Mouse (Mus musculus) left cerebral cortex, adult 2 months (tissue): Measurements from ENCODE around the gene Mfsd14b. TPM values are rescaled to one million over a fixed set of nuclear protein-coding genes. Genes with fewer than 3 reads are reported as not detected.

ENCODE experiments used
- DNase-seq, 2 experiments: peaks; one replicate each; pipeline ENCODE4 v3.0.0; 2021 to 2022; ENCODE audit warnings: low spot score in 2 of 2, mixed read lengths in 1 of 2; ENCODE audit errors: extremely low spot score in 1 of 2
- H3K27ac ChIP-seq: fragments of 200-600 bp; 2 replicates; pipeline ENCODE4 v1.8.1; 2022
- H3K4me3 ChIP-seq: fragments of 200-600 bp; 2 replicates; pipeline ENCODE4 v1.8.1; 2022
- CTCF ChIP-seq: fragments of 200-600 bp; IDR thresholded peaks from 2 replicates; pipeline ENCODE4 v1.8.1; 2022; ENCODE audit warnings: antibody characterized with exemption, mild to moderate bottlenecking, moderate library complexity
- intact Hi-C: fragments of 180-260 bp; cut with DNase I; formaldehyde crosslinking; loops from one replicate; pipeline ENCODE4 v1.15.1; 2025
- long read RNA-seq, 2 experiments: library from polyadenylated mRNA; stranded (forward); transcript quantifications; one replicate each; pipeline ENCODE4 v2.0.0; 2021; ENCODE audit warnings: borderline mapping rate in 2 of 2
- total RNA-seq, 2 experiments: library from RNA; stranded (reverse); gene quantifications; 2 replicates each; pipeline ENCODE4 v1.2.3; 2021

Mfsd14b gene
- total RNA-seq: 10 to 100 TPM; 42.9 to 46.9 TPM
- long read RNA-seq, experiment 1, transcript Mfsd14b-203 (12 exons, 3,832 nt): major isoform, 128 of 147 reads
- long read RNA-seq, experiment 1, partial matches to known transcripts: 3 of 147 reads
- long read RNA-seq, experiment 1, other reads (novel, unspliced or antisense): 15 of 147 reads
- long read RNA-seq, experiment 2, transcript Mfsd14b-203 (12 exons, 3,832 nt): major isoform, 96 of 113 reads
- long read RNA-seq, experiment 2, partial matches to known transcripts: 0 of 113 reads
- long read RNA-seq, experiment 2, other reads (novel, unspliced or antisense): 15 of 113 reads

DNA sequence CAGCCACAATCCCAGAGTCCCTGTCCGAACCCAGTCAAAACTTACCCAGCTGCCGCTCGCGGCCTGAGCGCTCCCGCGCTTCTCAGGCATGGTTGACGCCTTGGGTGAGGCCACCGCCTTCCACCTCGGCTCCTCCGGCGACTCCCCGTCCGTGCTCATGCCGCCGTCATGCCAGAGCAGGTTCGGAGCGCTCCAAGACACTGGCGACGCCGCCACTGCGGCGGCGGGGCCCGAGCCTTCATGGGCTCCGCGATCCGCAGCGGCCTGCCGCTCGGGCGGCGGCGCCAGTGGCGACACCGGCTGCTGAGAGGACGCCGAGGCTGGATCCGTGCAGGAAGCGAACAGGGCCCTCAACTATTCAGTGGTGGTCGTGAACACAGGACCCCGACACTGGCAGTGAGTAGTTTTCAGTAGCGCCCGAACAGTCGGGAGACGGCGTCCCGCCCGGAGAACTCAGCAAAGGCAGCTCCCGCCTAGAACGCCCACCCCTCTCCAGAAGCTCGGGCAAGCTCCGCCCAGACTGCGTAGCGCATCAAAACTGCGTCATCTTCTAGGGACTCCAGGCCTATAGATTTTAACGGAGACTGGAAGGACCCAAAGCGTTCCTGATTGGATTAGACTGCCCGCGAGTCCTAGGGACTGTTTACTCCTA, at the start of gene Mfsd14b:
Gene Mfsd14b (minus strand): TSS at position 517 of the 652 bp plus-strand sequence.
- intact Hi-C loops: loop anchor here (5.0 to 10.0 kb wide), 3 partner anchors 165 to 800 kb away; partner anchors contain the start of genes Aaed1 and Zfp369
- DNase-seq: peak; percentile 90 to 92

DNA sequence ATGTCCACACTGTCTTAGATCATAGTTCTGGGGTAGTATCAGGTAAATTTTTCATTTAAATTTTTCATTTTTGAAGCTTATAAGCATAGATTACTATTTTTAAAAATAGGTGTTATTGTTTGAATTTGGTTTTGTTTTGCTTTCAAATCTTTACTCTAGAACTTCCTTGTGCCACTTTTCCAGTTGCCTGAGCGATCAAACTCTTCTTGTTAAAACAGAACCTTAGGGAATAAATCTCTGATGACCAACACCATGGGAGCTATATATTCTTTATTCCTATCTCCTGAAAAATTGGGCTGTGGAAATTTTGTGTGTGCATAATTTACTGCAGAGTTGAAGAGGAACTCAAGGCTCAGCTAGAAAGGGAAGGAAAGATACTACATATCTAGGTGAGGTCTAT, 37.2 kb upstream of the Mfsd14b start, which contains the start of gene Olfr466:
Gene Olfr466 (plus strand): TSS at position 301 of the 400 bp plus-strand sequence.
- no peak for TF ChIP-seq CTCF
- no peak for DNase-seq
- no peak within 1 kb of the TSS for H3K27ac ChIP-seq
- intact Hi-C loops: no loop called here
- H3K4me3 ChIP-seq: no peak within 1 kb of the TSS

More for the DNA sequence above, at the start of gene Mfsd14b:
- Histone ChIP-seq H3K27ac (peak within 1 kb of the TSS; percentile 74), H3K4me3 (peak within 1 kb of the TSS; percentile 91)
- TF ChIP-seq CTCF: no peak

DNA sequence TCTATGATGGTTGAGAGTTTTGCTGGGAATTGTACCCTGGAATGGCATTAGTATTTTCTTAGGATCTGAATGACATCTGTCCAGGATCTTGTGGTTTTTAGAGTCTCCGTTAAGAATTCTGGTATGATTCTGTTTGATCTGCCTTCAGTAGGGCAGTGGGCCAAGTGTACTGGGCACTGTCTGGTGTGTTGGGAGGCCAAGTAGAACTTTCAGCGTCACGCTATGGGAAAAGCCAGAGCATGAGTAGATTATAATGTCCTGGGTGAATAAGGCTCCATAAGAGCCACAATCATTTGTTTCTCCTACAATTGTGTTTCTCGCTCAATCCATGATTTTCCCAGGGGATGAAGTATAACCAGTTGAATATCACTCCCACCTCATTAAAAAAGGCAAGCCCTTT, 25.0 kb upstream of the Mfsd14b start, which contains the start of gene Olfr465-ps1:
Gene Olfr465-ps1 (plus strand): TSS at position 301 of the 400 bp plus-strand sequence.
- intact Hi-C loops: no loop called here
- TF ChIP-seq CTCF: no peak
- H3K27ac ChIP-seq: no peak within 1 kb of the TSS
- H3K4me3 ChIP-seq: no peak within 1 kb of the TSS
- DNase-seq: no peak

DNA sequence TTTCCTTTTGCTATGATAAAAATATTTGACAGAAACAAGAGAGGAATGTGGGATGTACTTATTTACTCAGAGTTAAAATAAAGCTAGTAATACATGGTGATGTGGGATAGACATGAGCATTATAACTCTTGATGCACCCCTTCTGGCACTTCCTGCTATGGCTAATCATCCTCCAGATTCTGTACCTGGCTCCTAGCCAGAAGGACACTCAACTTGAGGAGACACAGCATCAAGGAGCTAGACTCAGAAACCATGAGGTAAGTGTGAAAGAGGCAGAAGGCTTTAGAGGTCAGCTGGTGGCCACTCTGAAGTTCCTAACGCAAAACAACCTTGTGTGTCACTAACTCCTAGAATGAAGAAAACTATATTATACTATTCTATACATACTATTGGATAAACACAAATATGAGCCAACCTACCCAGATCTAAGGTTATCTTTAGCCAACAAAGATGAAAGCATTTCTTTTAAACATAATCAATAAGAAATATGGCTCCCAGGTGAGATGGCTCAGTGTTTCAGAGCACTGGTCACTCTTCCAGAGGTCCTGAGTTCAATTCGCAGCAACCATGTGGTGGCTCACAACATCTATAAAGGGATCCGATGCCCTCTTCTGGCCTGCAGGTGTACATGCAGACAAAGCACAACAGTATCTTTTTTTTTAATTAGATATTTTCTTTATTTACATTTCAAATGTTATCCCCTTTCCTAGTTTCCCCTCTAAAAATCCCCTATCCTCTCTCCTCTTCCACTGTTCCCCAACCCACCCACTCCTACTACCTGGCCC, 14.5 kb upstream of the Mfsd14b start:
- no peak overlapping the region for H3K4me3 ChIP-seq
- no peak overlapping the region for H3K27ac ChIP-seq
- intact Hi-C loops: loop anchor here (5.0 kb wide), 1 partner anchor 90 kb away; no protein-coding TSS in a partner anchor
- TF ChIP-seq CTCF: peak; percentile 29
- no peak for DNase-seq

DNA sequence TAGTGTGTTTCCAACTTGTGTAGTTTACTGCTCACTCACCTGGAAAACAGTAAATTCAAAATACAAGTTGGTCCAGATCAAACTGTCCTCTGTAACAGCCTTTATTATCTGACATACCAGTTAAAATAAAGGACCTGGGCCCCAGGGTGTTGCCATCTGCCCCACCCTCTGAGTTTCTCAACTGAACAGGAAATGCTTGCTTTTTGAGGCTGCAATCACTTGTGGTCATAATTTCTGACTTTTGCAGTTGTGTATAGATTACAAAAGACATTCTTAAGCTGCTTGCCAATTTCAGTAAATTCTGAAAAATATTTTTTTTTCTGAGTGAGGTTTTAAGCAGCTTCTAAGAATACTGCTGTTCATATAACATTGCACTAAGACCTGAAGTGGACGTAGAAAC, 9.3 kb upstream of the Mfsd14b start:
- H3K4me3 ChIP-seq: no peak overlapping the region
- no peak for DNase-seq
- TF ChIP-seq CTCF: no peak
- intact Hi-C loops: no loop called here
- no peak overlapping the region for H3K27ac ChIP-seq

DNA sequence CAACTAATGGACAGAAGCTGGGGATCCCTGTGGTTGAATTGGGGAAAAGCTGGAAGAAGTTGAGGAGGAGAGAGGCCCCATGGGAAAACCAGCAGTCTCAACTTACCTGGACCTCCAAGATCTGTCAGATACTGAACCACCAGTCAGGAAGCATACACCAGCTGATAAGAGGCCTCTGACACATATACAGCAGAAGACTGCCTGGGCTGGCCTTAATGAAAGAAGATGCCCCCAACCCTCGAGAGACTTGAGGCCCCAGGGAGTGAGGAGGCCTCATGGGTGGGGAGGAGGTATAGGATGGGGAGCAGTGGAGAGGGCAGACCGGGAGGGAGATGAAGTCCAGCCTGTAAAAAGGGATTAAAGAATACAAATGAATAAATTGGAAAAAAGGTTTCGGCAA, 8.2 kb upstream of the Mfsd14b start:
- intact Hi-C loops: no loop called here
- no peak for DNase-seq
- Histone ChIP-seq H3K4me3 (no peak overlapping the region), H3K27ac (no peak overlapping the region)
- no peak for TF ChIP-seq CTCF

DNA sequence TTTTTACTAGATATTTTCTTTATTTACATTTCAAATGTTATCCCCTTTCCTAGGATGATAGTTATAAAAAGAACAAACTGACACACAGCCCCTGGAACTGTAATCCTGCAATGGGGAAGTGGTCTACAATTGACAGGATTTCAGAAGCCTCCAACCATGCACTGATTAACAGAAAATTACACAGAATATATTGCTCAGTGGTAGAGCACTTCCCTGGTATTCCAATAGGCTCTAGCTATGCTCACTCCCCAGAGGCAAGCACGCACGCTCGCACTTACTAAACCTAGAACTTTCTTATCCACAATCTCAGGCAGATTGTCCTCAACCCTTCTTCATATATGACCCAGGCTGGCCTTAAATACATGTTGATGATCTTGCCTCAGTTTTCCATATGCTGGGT, 464 bp upstream of the Mfsd14b start:
- Histone ChIP-seq H3K4me3 (peak overlapping the region; percentile 91), H3K27ac (peak overlapping the region; percentile 74)
- intact Hi-C loops: loop anchor here (5.0 to 10.0 kb wide), 3 partner anchors 164 to 801 kb away; partner anchors contain the start of genes Aaed1 and Zfp369
- DNase-seq: no peak
- no peak; the same call in 1 of the 2 replicates for TF ChIP-seq CTCF

DNA sequence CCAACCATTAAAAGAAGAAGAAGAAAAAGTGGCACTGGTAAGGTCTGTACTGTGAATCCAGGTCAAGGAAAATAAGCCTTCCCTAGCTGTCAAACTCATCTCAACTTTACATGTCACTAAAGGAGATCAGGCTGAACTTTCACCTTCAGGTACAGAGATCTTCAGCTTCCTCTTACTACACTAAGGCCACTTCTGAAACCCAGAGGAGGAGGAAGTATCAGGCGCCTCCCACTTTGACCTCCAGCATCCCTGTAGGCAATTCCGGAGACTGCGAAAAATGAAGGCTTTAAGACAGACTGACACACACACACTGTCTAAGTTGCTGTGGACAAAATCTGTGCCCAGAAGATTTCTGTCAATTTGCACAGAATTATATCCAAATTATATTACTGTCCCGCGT, 814 bp downstream of the Mfsd14b start:
- intact Hi-C loops: loop anchor here (5.0 to 10.0 kb wide), 3 partner anchors 165 to 800 kb away; partner anchors contain the start of genes Aaed1 and Zfp369
- Histone ChIP-seq H3K4me3 (peak overlapping the region; percentile 91), H3K27ac (peak overlapping the region; percentile 74; the same call in 1 of the 2 replicates)
- no peak for DNase-seq
- no peak for TF ChIP-seq CTCF

DNA sequence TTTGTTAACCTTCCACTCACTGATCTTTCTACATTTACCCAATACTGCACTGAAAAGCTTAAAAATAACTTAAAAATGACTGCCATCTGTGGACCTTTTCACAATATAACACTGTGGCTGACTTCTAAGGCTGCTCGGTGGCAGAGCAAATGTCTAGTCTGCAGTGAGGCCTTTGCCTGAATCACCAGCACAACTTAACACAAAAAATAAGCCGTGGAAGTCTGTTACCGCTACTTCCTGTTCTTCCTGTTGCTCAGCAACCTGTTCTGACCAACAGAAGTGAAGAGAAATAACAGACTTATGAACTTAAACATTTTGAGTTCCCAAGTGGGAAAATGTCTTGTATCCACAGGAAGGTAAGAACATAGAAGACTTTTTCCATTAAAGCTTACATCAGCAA, 11.5 kb downstream of the Mfsd14b start:
- intact Hi-C loops: no loop called here
- Histone ChIP-seq H3K27ac (no peak overlapping the region), H3K4me3 (no peak overlapping the region)
- no peak for TF ChIP-seq CTCF
- no peak for DNase-seq

DNA sequence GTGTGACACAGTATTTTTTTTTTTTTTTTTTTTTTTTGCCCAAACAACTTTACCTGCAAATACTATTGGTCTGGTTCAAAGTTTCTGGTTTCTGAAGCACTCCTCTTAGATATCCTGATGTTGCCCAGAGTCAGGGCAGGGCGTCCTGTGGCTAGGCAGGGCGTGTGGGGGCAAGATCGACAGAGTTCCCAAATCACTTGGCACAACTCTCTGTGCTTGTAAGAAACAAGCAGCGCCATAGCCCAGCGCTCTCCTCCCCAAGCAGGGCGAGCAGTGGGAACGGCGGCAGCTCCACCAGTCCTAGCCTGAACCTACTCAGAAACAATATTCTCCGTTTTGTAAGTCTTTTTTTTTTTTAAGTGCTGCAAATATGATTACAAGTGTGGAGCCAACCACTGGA, 12.1 kb downstream of the Mfsd14b start:
- TF ChIP-seq CTCF: no peak
- intact Hi-C loops: no loop called here
- no peak for DNase-seq
- Histone ChIP-seq H3K4me3 (no peak overlapping the region), H3K27ac (no peak overlapping the region)

DNA sequence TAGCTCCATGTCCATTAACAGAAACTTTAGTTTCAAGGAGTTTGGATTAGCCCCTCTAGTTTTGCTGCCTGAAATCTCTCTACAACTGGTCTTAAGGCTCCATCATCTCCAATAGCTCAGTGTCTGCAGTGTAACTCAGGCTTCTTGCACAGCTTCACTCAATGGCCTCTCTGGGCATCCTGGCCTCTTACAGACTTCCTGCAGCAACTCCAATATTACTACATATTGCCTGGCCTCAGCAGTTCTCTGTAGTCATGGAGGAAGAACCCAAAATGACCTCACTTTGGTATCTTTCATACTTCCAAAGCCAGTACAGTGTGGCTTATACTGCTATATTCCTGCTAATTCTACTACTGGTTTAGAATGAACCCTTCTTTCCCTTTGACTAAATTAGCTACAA, 15.8 kb downstream of the Mfsd14b start:
- TF ChIP-seq CTCF: no peak
- no peak overlapping the region for H3K4me3 ChIP-seq
- DNase-seq: no peak
- H3K27ac ChIP-seq: no peak overlapping the region
- intact Hi-C loops: no loop called here

DNA sequence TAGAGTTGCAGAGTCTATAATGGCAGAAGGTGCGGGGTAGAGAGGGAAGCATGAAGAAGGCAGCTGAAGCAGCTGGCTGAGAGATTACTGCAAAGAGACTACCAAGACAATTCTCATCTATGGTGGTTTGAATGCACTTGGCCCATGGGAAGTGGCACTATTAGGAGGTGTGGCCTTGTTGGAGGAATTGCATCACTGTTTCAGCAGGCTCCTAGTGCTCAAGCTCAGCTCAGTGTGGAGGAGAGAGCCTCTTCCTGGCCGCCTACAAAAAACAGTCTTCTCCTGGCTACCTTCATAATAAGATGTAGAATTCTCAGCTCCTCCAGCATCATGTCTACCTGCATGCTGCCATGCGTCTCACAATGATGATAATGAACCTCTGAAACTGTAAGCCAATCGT, 16.9 kb downstream of the Mfsd14b start:
- H3K27ac ChIP-seq: no peak overlapping the region
- TF ChIP-seq CTCF: no peak
- no peak for DNase-seq
- intact Hi-C loops: no loop called here
- H3K4me3 ChIP-seq: no peak overlapping the region
